Mouse (Mus musculus) embryonic fibroblast, embryonic 13.5 days (primary cell): Measurements from ENCODE around the gene Nenf.

Source experiments
- CTCF ChIP-seq: IDR thresholded peaks from 2 replicates; pipeline ENCODE4 v1.5.1; 2011; ENCODE audit warnings: mild to moderate bottlenecking, control low read depth, low read length, moderate library complexity, borderline replicate concordance; ENCODE audit not compliant: insufficient read depth
- POLR2A ChIP-seq: IDR thresholded peaks from 2 replicates; pipeline ENCODE4 v1.6.1; 2011; ENCODE audit warnings: low read depth, mild to moderate bottlenecking, control low read depth, low read length, moderate library complexity

- TF ChIP-seq CTCF (no peak), POLR2A (no peak)
These were observed 35.7 kb downstream of the Nenf start for GRCm38 (mm10) chr1:191282319-191282718.
